Mouse (Mus musculus) brain, embryonic 14.5 days (tissue): ENCODE measurements around the gene Rims3.

ENCODE experiments used
- CTCF ChIP-seq: fragments of 200-500 bp; IDR thresholded peaks from 2 replicates; pipeline ENCODE4 v1.5.1; 2012; ENCODE audit warnings: inconsistent platforms, mild to moderate bottlenecking, moderate library complexity, borderline replicate concordance; ENCODE audit not compliant: insufficient read depth, insufficient read length; ENCODE audit errors: extremely low read depth
- POLR2A ChIP-seq: fragments of 200-500 bp; IDR thresholded peaks from 2 replicates; pipeline ENCODE4 v1.6.1; 2012; ENCODE audit warnings: mild to moderate bottlenecking, inconsistent platforms, borderline replicate concordance; ENCODE audit not compliant: poor library complexity, insufficient read depth, insufficient read length, severe bottlenecking; ENCODE audit errors: extremely low read depth

DNA sequence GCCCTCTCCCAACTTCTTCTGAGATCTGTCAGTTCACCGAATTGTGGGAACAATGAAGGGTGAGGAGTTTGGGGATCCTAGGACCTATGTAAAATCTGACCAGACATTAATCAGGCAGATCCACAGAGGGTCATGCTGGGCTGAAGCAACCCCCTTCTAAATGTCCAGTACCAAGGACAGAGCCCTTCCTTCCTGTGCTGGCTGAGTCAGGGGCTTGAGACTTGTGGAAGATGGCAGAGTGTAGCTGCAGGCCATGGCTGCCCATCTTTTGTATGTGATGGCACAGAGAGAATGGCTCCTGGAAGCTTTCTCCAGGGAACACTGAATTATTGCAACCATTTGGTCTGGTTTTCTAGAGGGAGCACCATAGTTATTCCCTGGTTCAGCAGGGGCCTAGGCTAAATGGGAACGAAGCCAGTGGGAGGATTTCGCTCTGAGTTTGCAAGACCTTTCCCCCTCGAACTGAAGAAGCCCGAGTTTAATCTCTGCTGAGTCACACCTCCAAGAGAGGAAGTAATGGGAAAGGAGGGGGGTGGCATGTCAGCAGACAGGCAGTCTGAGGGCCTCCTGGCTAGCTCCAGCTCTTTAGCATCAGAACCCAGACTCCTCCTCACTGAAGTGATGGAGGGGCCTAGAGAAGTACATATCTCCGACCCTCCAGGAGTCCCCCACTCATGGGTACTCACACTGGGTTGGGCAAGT, 26.3 kb downstream of the Rims3 start:
- no peak for TF ChIP-seq POLR2A
- no peak for TF ChIP-seq CTCF
